Mouse (Mus musculus) CH12.LX (cell line): Measurements from ENCODE around the gene Creb3.

Source experiments
- CTCF ChIP-seq, 2 experiments: IDR thresholded peaks in 1 of 2; conservative IDR thresholded peaks in 1 of 2; 2 replicates each; pipeline ENCODE4 v1.5.1; 2011 to 2012; ENCODE audit warnings: low read depth in 2 of 2, low read length in 2 of 2, improper control_type of control experiment in 1 of 2, inconsistent platforms in 1 of 2, mild to moderate bottlenecking in 1 of 2, moderate library complexity in 1 of 2
- E2F4 ChIP-seq: IDR thresholded peaks from 2 replicates; pipeline ENCODE4 v1.6.1; 2011; ENCODE audit warnings: low read depth, low read length, improper control_type of control experiment; ENCODE audit not compliant: insufficient replicate concordance
- PAX5 ChIP-seq: IDR thresholded peaks from 2 replicates; pipeline ENCODE4 v1.6.1; 2012; ENCODE audit warnings: low read length, inconsistent platforms, mixed read lengths
- POLR2A ChIP-seq: IDR thresholded peaks from 2 replicates; pipeline ENCODE4 v1.6.1; 2011; ENCODE audit warnings: low read depth, mild to moderate bottlenecking, improper control_type of control experiment, low read length
- SMC3 ChIP-seq: IDR thresholded peaks from 2 replicates; pipeline ENCODE4 v1.6.1; 2011; ENCODE audit warnings: low read depth, low read length, improper control_type of control experiment
- USF1 ChIP-seq: IDR thresholded peaks from 2 replicates; pipeline ENCODE4 v1.6.1; 2014; ENCODE audit warnings: low read depth, mild to moderate bottlenecking, inconsistent platforms, low read length, improper control_type of control experiment

DNA sequence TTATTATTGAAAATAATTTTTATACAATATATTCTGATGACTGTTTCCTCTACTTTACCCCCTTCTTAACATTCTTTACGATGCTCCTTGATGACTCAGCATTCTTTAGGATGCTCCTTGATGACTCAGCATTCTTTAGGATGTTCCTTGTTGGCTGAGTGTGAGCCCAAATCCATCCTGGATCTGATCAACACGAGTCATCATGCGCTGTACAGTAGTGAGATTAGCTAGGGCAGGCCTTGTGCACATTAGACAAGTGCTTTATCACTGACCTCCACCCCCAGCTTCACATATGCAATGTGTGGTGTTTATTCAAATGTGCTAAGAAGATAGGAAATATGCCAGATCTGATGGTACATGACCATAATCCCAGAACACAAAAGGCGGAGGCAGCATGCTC, 36.1 kb downstream of the Creb3 start:
- TF ChIP-seq CTCF (conservative IDR thresholded peaks at IDR 0.05 in 1 of 2, IDR thresholded peaks at IDR 0.05 in 1 of 2; ENCODE audit: low read depth in 2 of 2, low read length in 2 of 2) = no peak
- no peak for TF ChIP-seq POLR2A
- TF ChIP-seq SMC3 = no peak
- no peak for TF ChIP-seq USF1
- TF ChIP-seq PAX5 = no peak
- TF ChIP-seq E2F4 = no peak
